Mouse (Mus musculus): ENCODE data around the gene Aplnr. TPM values are rescaled to one million over a fixed set of nuclear protein-coding genes. Genes with fewer than 3 reads are reported as not detected.

The Aplnr gene
- total RNA-seq, 2 experiments from 2014 or later, result 48.6 to 54.3 TPM

DNA sequence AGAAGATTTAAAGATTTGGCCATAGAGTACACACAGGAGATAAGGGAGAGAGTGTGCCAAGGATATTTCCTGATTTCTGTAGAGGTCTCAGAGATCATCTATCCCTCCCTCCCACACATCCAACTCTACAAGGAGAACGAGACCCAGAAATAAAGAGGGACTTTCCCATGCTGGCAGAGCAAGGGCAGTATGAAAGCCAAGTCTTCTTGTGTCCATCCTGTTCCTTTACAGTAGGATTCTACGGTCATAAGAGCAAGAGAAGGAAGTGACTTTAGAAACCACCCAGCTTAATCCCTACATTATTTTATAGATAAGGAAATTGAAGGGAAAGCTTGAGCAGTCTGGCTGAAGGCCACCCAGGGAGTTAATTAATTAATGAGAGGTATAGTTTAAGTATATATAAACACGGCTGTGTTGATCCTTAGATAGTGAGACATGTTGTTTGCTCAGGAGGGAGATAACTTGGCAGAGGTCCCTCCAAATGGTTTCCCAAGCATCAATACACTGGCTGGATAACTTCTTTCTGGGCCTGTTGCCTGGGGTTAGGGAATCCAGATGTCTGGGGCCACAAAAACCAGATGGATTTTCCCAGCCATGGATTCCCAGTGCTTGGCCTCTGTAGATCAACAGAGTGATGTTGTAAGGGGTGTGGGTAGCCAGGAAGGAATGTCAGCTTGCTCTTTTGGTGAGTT, 36.2 kb downstream of the Aplnr start:
- peak; percentile 54 for DNase-seq (ENCODE audit: low spot score)
- intact Hi-C loops (cut with DNase I), result no loop called here

DNA sequence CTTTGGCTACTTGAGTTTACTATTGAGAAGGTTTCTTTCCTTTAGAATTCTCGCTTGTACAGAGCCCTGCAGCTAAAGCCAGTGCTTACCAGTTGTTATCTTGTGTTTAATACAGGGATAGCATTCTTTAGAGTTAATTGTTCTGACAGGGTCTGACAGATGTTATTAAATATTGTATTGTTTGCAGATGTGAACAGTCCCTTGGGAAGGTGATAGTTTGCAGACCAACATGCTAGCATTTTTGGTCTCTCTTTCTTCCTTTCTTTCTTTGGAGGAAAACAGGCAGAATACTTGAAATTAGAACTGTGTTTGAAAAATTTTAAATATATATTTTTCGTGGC, 36.7 kb downstream of the Aplnr start:
- intact Hi-C loops (cut with DNase I), result no loop called here
- DNase-seq (ENCODE audit: low spot score), result no peak

DNA sequence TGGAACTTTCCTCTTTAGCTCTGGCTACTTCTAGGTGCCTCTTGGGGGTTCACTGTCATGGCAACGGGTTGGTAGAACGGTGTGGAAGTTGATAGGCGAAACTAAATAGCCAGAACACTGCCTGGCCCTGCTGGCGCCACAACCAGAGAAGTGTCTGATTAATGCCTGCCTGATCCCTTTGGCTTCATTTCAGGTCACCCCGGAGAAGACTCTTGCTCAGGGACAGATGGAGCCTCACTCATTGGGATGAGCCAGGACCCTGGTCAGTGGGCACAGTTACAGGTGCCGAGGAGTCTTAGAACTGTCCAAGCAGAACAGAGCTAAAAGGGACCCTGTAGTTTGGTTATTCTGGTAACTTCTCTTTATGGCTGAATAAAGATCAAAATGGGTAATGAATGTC, 37.5 kb downstream of the Aplnr start:
- intact Hi-C loops (cut with DNase I), result no loop called here
- no peak for DNase-seq (ENCODE audit: low spot score)

DNA sequence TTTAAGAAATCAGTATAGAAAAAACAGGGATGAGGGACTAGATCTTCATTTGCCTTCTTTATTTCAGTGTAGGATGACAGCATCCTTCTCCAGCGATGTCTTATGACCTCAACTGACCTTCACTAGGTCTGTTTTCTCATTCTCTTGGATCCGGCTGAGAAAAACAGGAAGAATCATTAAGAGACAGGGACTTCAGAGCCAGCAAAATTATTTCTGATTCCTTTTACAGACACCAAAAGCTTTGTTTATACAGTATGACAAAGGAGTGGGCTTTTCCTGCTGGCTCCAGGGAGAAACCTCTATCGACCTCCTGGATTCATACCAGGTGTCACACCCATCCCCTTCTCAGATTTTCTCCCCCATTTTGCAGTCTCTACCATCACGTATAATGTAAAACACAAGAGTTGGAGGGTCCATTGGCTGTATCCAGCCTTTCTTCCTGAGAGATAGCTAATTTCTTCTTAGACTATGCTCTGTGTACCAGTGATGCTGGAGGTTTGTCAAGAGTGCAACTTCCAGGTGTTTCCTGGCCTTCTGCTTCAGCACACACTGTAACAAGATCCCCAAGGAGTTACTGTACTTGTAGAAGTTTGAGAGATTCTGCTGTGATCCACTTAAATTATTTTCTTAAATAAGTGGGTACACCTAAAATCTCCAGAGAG, 42.2 kb downstream of the Aplnr start:
- intact Hi-C loops (cut with DNase I), result loop anchor here (2.0 to 5.0 kb wide), 3 partner anchors 41 to 69 kb away; partner anchors contain the start of gene Aplnr
- DNase-seq (ENCODE audit: low spot score), result no peak

DNA sequence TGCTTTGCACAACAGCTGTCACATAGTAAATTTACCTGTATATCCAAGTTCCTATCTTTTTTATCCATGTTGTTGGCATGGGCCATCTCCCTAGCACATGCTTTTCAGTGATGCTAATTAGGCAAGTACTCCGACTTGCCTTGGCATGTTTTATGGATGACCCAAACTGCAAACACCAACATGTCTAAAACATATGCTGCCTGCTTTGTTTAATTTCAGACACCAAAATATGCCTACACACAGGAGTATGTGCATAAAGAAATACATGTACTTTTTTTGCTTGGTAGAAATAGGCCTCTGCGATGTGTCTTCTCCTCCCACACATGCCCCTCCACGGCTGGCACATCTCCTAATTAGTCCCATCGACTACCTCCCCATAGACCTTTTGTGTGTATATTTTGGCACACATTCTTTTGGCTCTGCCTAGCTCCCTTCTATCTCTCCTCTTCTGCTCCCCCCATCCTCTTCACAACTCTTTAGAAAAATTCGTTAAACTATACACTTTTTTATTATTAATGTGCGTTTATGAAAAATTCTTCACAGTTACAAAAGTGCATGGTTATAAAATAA, 51.6 kb downstream of the Aplnr start:
- intact Hi-C loops (cut with DNase I), result no loop called here
- DNase-seq (ENCODE audit: low spot score), result no peak

Other genes starting within 250 kb of the Aplnr start
- 1 to 10 TPM; 1.8 to 4.0 TPM for gene Rtn4rl2, start 249.5 kb upstream of the Aplnr start, total RNA-seq (2021)
- 10 to 100 TPM; 70.7 to 86.6 TPM for gene Slc43a3, start 199.6 kb upstream of the Aplnr start, total RNA-seq (2021)
- gene Prg2, start 155.8 kb upstream of the Aplnr start, total RNA-seq (2021), result not detected
- gene Prg3, start 148.0 kb upstream of the Aplnr start, total RNA-seq (2021), result not detected
- gene Ssrp1, start 99.0 kb upstream of the Aplnr start, total RNA-seq (2021), result 10 to 100 TPM; 35.5 to 40.8 TPM
- gene P2rx3, start 98.8 kb upstream of the Aplnr start, total RNA-seq (2021), result under 1 TPM; 0.26 to 0.42 TPM
- 10 to 100 TPM; 63.2 to 65.0 TPM for gene Tnks1bp1, start 88.2 kb upstream of the Aplnr start, total RNA-seq (2021)
- gene Lrrc55, start 61.0 kb downstream of the Aplnr start, total RNA-seq (2021), result 1 to 10 TPM; 1.6 to 2.8 TPM
- not detected for gene Olfr987, start 203.1 kb downstream of the Aplnr start, total RNA-seq (2021)
- not detected for gene Olfr988, start 227.0 kb downstream of the Aplnr start, total RNA-seq (2021)